Mouse (Mus musculus) heart, postnatal 0 days (tissue): ENCODE results near the gene Bcdin3d.

Source experiments
- CTCF ChIP-seq: IDR thresholded peaks from 2 replicates; pipeline ENCODE4 v1.5.1; 2016; ENCODE audit warnings: antibody characterized with exemption, control low read depth, low read depth
- EP300 ChIP-seq: IDR thresholded peaks from 2 replicates; pipeline ENCODE4 v1.6.1; 2016; ENCODE audit warnings: antibody characterized with exemption, low read depth

GRCm38 (mm10) chr15:99475814-99476213, 1.3 kb upstream of the Bcdin3d start:
- TF ChIP-seq CTCF: no peak
- no peak for TF ChIP-seq EP300
